Comparison of ENCODE assay signal across 26 mouse cellular contexts in the genomic region with DNA sequence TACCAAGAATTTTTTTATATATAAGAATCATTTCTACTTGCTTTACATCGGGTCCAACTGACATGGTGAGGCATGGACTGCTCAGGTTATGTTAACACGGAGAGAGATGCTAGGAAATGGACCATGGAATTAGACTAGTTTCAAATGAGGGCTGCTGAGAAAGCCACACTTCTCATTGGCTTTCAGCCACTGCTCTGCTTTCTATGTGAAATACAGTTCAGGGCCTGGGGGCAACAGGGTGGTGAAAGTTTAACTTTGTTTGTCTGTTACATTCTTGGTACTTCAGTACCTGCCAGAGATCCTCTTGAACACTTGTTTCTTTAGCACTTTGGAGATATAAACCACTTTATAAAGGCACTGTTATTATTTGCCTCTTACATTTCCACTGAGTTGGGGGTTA. TPM values are rescaled to one million over a fixed set of nuclear protein-coding genes. Genes with fewer than 3 reads are reported as not detected.
DNase-seq lines count a peak whose midpoint lies in the region; ATAC-seq lines count a peak whose summit lies in the region.
"Had no signal": no experiment of that assay in that cellular context is flagged by ENCODE, and none has a peak within 500 bp of the region (broad histone marks: within the 10 kb centered on the region; RNA-seq: fewer than 3 reads in every experiment).

No protein-coding gene starts in this region.

- no peak for ATAC-seq in kidney, embryonic 15.5 days (replicated peaks; ENCODE audit: low FRiP score)
- ATAC-seq in midbrain, embryonic 14.5 days (ENCODE audit: low FRiP score, low TSS enrichment) = no peak
- ATAC-seq: forebrain, embryonic 13.5 days; forebrain, postnatal 0 days; Patski had no signal

- no peak overlapping the region for H3K4me3 ChIP-seq in kidney, embryonic 15.5 days (replicated peaks)
- H3K4me3 ChIP-seq in midbrain, embryonic 14.5 days (replicated peaks; ENCODE audit: low read depth, low read length) = no peak overlapping the region
- H3K4me3 ChIP-seq: forebrain, embryonic 10.5 days; forebrain, embryonic 13.5 days; heart, adult 2 months; heart, embryonic 10.5 days; heart, embryonic 13.5 days; hindbrain, embryonic 12.5 days; hindbrain, embryonic 15.5 days had no signal

- H3K4me1 ChIP-seq in kidney, embryonic 15.5 days = 0 out of 2 replicates have a peak, but pooled peaks cover 6% of the 10 kb centered on the region
- no peaks in the 10 kb centered on the region for H3K4me1 ChIP-seq in midbrain, embryonic 14.5 days (ENCODE audit: control insufficient read depth, insufficient read depth, low read length)
- H3K4me1 ChIP-seq: forebrain, embryonic 10.5 days; heart, embryonic 10.5 days; heart, embryonic 13.5 days; hindbrain, embryonic 12.5 days; hindbrain, embryonic 15.5 days had no signal

- no peak overlapping the region for H3K9ac ChIP-seq in kidney, embryonic 15.5 days
- no peak overlapping the region for H3K9ac ChIP-seq in midbrain, embryonic 14.5 days (replicated peaks; ENCODE audit: low read length)
- H3K9ac ChIP-seq: forebrain, embryonic 13.5 days; forebrain, postnatal 0 days; heart, embryonic 13.5 days; hindbrain, embryonic 12.5 days; hindbrain, embryonic 15.5 days had no signal

- peaks cover 36% of the 10 kb centered on the region for H3K36me3 ChIP-seq in kidney, embryonic 15.5 days
- H3K36me3 ChIP-seq in midbrain, embryonic 14.5 days (ENCODE audit: control insufficient read depth, insufficient read depth, low read length) = peaks cover 21% of the 10 kb centered on the region; the same call in 1 of the 2 replicates

- no peak overlapping the region for H3K27ac ChIP-seq in kidney, embryonic 15.5 days
- no peak overlapping the region for H3K27ac ChIP-seq in midbrain, embryonic 14.5 days (replicated peaks; ENCODE audit: low read depth, low read length)
- H3K27ac ChIP-seq: forebrain, embryonic 10.5 days; forebrain, embryonic 13.5 days; heart, adult 2 months; heart, embryonic 10.5 days; heart, embryonic 13.5 days; hindbrain, embryonic 12.5 days; hindbrain, embryonic 15.5 days had no signal

- H3K4me2 ChIP-seq in kidney, embryonic 15.5 days = no peak overlapping the region
- H3K4me2 ChIP-seq in midbrain, embryonic 14.5 days (ENCODE audit: low read length) = no peak overlapping the region
- H3K4me2 ChIP-seq: forebrain, embryonic 13.5 days; heart, embryonic 13.5 days; hindbrain, embryonic 12.5 days; hindbrain, embryonic 15.5 days had no signal

- 71% methylated on average over 2 of the region's 2 CpGs for WGBS in kidney, embryonic 15.5 days
- 90% methylated on average over 2 of the region's 2 CpGs for WGBS in midbrain, embryonic 14.5 days

- H3K27me3 ChIP-seq in kidney, embryonic 15.5 days = no peaks in the 10 kb centered on the region
- no peaks in the 10 kb centered on the region for H3K27me3 ChIP-seq in midbrain, embryonic 14.5 days (ENCODE audit: control insufficient read depth, insufficient read depth, low read length)
- H3K27me3 ChIP-seq: CH12.LX; forebrain, embryonic 13.5 days; heart, embryonic 13.5 days; hindbrain, embryonic 12.5 days; hindbrain, embryonic 15.5 days; Patski had no signal

- DNase-seq in kidney, adult 11 months = peak; percentile 69
- peak; percentile 33 to 78 for DNase-seq in kidney, adult 8-10 months
- peak; percentile 44 for DNase-seq in kidney, postnatal 10 days
- peak; percentile 60 to 75 for DNase-seq in kidney, postnatal 36 days
- DNase-seq in midbrain, embryonic 14.5 days = no peak
- DNase-seq in frontal cortex, postnatal 14 days (ENCODE audit: low spot score in 2 of 2) = no peak
- DNase-seq: adrenal gland, postnatal 10 days; adrenal gland, postnatal 36 days; B cell, adult 2 months; cerebellum, adult 18-20 months; cerebellum, adult 9-10 months; cerebellum, postnatal 14 days; forebrain, postnatal 0 days; gastrocnemius, postnatal 25 days; heart, adult 2 months; heart, postnatal 14 days had no signal

- no peaks in the 10 kb centered on the region for H3K9me3 ChIP-seq in kidney, embryonic 15.5 days (replicated peaks)
- no peaks in the 10 kb centered on the region for H3K9me3 ChIP-seq in midbrain, embryonic 14.5 days (ENCODE audit: control insufficient read depth, low read length)
- H3K9me3 ChIP-seq: forebrain, embryonic 10.5 days; forebrain, embryonic 13.5 days; G1E; heart, embryonic 10.5 days; heart, embryonic 13.5 days; hindbrain, embryonic 12.5 days; hindbrain, embryonic 15.5 days had no signal

RNA-seq across cellular contexts. Expression of a gene that starts 29.7 kb away (rescaled TPM):
- polyA plus RNA-seq in kidney, embryonic 15.5 days (2015; fragmentation: Nextera tagmentation; extraction: Ambion mirVana) = 93.6 and 94.8 TPM in 2 replicates
- 16.1 and 32.0 TPM in 2 replicates for polyA plus RNA-seq in midbrain, embryonic 14.5 days (2014; fragmentation: Nextera tagmentation; extraction: Ambion mirVana)

RNA-seq across cellular contexts. Expression of a gene that starts 43.3 kb away (rescaled TPM):
- polyA plus RNA-seq in kidney, embryonic 15.5 days (2015; fragmentation: Nextera tagmentation; extraction: Ambion mirVana) = 35.6 and 37.9 TPM in 2 replicates
- 41.7 and 57.7 TPM in 2 replicates for polyA plus RNA-seq in midbrain, embryonic 14.5 days (2014; fragmentation: Nextera tagmentation; extraction: Ambion mirVana)

Comparison
In these comparisons a context has a peak if more than half of its experiments do, and no peak if none do; other contexts are left out.
1. DNase-seq: peak in kidney, adult 11 months (single experiment), kidney, adult 8-10 months (2 of 2), kidney, postnatal 10 days (single experiment) and kidney, postnatal 36 days (2 of 2); none in midbrain, embryonic 14.5 days (single experiment) and frontal cortex, postnatal 14 days (0 of 2).